Mouse (Mus musculus) right cerebral cortex, adult 2 months (tissue): ENCODE results near the gene Fbrsl1.
A peak's percentile ranks its signal among the peaks of the same experiment; 100 is the strongest.

Source experiments
- DNase-seq, 2 experiments: peaks; one replicate each; pipeline ENCODE4 v3.0.0; 2021 to 2022; ENCODE audit warnings: low spot score in 2 of 2

Fbrsl1 gene

DNA sequence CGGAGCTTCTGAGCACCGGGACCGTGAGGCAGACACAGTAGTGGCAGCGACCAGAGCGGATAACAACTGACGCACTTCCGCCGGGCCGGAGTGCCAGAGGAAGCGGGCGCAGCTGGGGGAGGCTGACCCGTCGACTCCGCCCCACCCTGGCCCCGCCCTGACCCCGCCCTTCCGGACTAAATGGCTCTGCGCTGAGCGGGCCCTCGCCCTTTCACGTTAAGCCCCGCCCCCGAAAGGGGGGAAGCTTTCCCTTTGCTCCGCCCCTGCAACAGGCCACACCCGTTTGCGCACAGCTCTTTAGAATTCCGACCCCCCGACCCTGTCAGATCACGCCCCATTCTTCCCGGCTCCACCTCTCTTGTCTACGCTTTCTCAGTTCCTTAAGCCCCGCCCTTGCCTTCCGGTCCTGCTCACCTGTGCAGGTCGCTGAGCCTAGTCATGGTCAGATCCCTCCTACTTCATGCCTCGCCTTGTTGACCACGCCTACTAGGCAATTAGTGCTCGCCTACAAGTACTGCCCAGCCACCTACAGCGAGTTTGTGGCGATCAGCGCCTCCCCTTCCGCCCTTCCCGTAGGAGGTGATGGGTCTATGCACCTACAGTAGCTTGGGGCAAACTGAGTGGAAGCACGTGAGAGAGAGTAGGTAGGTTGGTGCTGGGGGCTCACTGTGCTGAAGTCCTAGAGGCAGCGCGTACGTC is at the start of gene Fbrsl1:
Gene Fbrsl1, minus strand, starts transcription at position 68 of the 699 bp plus-strand sequence.
- DNase-seq: peak; percentile 91 to 93

DNA sequence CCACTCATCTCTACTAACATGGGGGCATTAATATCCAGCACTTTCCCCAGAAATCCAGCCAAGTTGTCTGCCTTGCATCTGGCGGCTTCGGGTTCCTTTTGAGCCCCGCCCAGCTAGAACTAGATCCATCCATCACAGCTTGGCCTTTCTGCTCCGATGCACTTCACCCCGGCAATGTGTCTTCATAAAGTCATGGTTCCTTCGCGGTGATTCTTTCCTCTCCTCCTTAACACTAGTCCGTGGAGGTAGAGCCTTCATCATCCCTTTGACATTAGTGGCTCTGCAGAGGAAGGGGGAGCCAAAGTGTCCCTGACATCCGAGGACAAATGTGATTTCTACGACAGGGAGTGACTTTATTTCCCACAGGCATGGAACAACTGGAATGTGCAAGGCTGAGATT is 49.8 kb upstream of the Fbrsl1 start:
- no peak for DNase-seq

DNA sequence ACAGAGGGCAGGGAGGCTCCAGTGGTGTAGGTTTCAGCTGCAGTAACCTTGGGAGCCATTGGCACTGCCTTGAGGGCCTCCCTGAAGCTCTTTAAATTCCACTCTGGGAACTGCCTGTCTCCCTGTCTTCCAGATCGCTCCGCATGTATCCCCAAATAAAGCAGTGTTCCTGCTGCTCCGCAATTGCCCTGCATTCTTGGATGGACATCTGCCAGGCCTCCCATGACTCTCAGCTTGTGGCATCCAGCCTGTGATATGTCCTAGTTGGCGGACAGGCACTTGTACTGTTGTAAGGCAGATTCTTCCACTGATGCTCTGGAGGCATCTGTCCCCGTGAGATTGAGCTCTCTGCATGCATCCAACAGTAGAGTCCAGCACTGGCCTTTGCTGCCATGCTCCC is 49.3 kb upstream of the Fbrsl1 start:
- no peak for DNase-seq

DNA sequence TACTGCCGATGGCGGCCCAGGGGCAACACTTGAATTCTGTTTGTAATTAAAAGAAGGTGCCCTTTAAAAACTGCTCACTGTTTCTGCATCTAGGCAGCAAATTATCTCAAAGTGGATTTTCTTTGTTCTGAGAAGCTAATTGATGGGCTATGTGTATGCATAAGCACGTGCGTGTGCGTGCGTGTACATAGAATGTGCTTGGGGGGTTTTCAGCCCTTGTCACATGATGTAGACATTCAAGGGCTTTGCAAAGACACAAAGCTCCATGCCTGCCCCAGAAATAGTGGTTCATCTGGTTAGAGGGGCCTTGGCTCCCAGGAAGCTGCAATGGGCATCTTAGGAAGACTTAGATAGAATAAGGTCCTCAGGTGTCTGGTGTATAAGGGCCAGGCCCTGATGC is 46.7 kb upstream of the Fbrsl1 start:
- no peak for DNase-seq

DNA sequence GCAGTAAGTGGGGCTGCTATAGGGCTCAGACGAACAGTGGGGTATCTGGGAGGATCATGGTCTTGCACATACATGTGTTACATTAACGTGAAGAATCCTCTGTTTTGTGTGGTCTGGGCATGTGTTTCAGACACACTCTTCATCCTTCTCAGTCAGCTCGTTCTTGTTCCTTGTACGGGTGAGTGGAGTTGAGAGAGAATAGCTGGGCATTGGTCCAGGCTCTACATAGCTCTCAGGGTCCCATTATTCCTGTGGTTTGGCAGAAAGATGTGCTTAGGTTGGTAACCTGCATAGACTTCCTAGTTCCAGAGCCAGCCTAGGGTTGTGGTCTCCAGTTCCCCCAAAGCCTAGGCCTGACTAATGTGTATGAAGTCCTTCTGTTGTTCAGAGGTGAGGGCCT is 46.1 kb upstream of the Fbrsl1 start:
- no peak for DNase-seq

DNA sequence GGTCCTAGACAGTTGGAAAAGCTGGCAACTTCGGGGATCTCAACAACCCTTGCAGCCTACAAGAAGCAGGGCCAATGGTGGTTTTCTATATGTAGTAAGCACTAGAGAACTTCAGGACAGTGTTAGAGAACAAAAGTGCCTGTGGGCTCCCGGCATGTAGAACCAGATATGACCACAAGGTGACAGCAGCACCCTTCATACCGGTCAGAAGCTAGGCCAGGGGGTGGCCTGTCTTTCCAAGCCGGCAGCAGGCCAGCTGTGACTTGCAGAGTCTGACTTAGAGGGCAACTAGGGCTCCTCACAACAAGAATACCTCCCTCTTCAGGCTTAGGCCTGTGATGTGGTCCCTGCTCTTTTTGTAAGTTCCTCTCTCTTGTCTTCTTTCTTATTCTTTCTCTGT is 45.5 kb upstream of the Fbrsl1 start:
- peak; percentile 82 to 85 for DNase-seq

DNA sequence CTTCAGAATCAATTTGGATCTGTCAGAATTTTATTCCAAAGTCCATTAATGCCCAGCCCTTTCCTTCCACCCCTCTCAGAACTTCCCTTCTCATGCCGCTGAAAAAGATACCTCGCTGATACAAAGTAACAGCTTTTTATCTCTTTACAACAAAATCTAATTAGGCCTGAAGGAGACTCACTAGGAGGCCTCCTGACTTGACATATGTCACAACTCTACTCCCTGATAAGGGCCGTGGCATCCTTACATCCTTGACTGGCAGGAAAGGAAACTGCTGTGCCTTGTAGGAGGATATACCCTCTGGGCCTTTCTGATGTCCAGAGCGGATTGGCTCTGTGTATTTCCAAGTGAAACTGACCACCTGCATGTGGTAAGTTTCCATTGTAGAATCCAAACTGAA is 41.3 kb upstream of the Fbrsl1 start:
- no peak for DNase-seq

DNA sequence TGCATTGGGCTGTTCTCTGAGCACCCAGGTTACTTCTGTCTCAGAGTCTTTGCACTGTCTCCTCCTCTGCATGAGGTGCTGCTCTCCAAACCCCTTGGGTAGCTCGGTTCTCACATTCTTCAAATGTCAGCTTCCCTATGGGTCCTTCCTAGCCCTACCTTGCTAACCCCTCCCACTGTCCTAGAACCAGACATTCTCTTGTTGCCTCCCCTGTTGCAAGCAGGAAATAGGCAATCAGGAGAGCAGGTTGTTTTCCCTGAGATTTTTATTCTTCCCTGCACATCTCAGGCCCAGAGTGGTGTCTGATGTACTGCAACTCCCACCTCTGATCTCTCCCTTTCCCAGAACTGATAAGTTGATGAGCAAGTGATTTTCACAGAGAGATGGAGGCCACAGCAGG is 39.6 kb upstream of the Fbrsl1 start:
- DNase-seq: no peak

DNA sequence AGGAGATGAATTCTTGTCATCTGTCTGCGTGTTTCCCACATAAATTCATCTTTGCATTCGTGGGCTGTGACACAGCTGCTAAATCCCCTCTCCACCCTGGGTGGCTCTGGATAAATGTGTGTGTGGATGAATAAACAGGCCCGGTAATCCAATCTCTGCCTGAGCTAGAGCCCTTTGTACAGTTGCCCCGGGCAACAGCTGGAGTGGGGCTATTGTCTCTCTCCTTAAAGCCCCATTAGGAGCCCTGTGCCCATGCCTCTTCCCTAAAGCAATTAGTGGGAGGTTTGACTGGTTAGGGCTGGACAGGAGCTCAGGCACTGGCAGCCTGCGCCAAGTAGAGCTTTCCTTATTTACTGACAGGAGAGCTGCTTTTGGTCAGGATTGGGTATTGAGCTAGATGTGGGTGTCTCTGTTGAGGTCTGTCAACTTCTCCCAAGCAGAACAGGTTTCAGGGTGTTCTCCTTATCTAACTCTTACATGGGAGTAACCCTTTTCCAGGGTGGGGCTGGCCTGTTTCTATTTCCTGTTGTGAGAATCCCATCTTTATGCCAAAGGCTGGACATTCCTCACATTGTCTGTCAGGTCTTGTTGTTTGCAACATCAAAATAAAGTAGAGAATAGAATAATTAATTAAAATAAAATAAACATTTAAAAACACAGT is 38.5 kb upstream of the Fbrsl1 start:
- DNase-seq: no peak

DNA sequence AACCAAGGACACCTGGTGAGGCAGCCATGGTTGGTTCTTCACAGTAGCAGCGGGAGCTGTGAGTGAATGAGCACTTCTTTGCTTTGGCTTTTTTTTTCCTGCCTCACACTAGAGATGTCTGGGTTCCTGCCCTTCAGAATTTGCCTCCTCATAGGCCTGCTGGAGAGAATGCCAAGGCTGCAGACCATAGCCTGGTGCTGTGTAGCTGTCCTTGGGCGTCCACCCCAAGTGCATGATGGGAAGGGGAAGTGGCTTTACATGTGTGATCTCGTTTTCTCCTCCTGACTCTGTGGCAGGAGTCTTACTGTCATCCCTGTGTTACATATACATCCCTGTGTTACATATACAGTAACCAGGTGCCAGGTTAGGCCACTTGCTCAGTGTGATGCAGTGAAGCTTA is 36.4 kb upstream of the Fbrsl1 start:
- DNase-seq: no peak

DNA sequence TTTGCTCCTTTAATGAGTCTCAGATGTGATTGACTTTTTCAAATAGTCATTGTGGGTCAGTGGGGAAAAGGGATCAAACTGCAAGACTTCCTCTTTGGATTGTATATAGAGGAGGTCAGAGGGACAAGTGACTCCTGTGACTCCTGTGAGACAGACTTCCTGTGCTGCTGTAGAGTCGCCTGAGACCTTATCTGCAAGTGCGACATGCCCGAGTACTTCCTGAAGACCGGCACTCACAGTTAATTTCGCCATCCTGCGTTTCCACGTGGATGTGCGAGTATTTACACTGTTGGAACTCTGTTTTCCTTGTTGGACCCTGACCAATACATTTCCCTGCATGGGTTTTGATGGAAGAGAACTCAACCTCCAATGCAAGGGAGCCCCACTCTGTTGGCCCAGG is 30.9 kb upstream of the Fbrsl1 start:
- no peak for DNase-seq

DNA sequence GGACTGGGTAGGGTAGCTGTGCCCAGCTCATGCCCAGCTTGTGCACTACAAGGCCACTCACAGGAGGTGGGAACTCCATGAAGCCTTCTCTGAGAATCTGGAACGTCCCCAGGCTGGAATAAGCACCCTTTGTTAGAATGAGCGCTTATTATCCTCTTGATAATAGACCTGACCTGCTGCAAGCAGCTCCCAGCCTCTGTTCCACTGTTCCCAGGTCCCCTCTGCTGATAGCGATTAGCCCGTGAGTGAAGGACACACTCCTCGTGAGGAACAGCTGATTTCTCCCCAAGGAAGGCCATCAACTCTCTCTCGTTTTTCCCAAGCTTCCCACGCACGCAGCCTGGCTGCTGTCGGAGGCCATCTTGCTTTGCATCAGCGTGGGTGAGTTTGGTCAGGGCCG is 25.9 kb upstream of the Fbrsl1 start:
- DNase-seq: no peak

DNA sequence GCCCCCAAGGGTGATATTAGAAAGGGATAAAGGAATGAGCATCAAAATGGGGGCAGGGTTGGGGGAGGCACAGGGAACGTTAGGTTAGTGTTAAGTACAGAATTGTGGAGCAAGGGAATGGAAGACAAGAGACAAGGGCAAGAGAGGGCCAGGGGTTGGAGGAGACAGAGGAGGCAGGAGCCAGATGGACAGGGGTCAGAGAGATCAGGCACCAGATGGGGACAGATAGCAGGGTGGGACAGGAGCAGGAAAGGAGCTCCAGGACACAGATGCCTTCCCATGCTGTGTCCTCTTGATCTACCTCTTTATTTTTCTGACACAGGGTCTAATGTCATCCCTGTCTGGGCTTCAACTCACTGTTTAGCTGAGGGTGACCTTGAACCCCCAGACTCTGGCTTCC is 24.5 kb upstream of the Fbrsl1 start:
- DNase-seq: no peak

DNA sequence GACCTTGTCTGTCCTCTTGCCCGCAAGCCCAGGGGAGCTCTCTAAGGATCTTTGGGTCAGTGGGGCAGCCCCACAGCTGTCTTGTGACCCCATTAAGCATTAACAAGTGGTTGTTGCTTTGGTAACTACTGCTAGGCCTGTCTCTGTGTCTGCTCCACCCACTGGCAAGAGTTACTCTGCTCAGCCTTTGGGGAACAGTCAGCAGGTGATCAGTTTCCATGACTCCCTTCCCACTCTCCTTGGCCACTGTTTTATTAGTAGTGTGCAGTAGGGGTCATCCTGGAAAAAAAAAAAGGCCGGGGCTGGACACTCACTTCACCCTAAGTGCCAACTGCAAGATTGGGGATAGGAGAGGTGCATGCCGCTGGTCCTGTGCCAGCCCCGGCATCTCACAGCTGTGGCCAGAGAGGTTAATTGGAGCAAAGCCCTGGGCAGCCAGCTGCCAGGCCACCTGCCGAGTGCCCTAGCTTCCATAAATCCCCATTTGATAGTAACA is 23.7 kb upstream of the Fbrsl1 start:
- DNase-seq: no peak

DNA sequence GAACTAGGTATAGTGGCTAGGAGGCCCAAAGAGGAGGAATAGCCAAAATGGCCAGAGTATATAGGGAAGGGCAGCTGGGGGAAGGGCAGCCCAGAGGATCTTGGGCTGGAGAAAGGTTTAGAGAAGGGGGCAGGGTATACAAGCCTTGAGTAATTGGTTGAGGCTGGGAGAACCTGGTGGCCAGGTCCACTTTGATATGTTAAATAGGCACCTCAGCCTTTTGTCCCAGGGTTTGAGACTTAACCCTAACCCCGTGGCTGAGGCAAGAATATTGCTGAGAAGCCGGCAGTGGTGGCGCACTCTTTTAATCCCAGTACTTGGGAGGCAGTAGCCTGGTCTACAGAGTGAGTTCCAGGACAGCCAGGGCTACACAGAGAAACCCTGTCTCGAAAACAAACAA is 23.0 kb upstream of the Fbrsl1 start:
- no peak for DNase-seq

DNA sequence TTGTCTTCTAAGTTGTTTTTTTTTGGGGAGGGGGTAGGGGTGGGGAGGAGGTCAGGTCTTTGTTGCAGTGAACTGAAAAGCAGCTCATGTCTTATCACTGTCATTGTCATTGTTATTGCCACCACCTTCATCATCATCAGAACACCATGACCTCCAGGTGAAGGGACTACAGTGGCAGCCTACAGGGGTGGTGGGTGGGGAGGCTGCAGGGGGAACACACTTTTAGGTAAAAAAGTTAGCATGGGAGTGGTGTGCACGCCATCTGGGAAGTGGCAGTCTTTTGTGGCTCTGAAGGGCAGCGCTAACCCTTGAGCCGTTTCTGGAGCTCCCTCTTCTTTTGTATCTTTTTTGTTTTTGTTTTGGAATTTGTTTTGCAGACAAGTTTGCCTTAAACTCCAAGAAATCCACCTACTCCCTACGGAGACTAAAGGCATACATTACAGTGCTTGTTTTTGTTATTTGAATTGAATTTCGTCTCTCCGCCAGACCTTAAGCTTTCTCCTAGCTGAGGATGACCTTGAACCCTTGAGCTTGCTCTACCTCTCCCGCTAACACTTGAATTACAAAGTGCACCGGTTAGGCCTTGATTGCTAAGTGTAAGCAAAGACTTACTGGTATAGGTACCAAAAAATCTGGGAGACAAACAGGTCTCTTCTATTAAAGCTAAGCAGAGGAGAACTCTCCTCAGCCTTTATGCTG is 21.1 kb upstream of the Fbrsl1 start:
- no peak for DNase-seq

DNA sequence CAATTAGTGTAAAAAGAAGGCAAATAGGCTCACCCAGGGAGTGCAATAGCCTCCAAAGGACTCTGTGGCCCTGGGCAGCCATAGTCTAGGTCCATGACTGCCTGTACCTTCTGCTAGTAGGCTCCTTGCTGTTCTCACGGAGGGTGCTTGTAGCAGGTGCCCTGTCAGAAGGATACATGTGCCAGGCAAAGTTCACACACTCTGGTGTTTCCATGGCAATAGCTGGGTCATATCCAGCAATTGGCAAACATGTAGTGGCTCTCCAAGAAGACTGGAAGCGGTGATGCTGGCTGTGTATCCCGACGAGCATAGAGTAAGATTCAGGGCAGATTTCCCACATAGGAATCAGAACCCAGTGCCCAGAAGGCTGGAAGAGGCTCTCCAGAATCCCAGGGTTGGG is 20.0 kb upstream of the Fbrsl1 start:
- no peak for DNase-seq

DNA sequence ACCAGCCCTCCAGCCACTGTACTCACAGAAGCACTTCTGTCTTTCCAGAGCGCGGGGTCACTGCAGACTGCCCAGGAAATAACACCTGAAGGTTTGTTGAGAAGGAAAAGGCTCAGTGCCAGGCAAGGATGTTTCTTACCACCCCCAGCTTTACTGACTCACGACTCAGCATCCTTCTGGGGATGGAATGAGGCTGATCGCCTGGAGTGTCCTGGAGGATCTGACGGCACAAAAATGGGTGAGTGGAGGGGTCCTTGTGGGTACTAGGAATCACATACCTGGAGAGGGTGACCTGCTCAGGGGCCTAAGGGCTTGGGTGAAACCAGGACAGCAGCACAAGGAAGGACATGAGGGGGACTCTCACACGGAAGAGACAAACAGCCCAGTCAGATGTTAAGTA is 19.4 kb upstream of the Fbrsl1 start:
- DNase-seq: no peak

DNA sequence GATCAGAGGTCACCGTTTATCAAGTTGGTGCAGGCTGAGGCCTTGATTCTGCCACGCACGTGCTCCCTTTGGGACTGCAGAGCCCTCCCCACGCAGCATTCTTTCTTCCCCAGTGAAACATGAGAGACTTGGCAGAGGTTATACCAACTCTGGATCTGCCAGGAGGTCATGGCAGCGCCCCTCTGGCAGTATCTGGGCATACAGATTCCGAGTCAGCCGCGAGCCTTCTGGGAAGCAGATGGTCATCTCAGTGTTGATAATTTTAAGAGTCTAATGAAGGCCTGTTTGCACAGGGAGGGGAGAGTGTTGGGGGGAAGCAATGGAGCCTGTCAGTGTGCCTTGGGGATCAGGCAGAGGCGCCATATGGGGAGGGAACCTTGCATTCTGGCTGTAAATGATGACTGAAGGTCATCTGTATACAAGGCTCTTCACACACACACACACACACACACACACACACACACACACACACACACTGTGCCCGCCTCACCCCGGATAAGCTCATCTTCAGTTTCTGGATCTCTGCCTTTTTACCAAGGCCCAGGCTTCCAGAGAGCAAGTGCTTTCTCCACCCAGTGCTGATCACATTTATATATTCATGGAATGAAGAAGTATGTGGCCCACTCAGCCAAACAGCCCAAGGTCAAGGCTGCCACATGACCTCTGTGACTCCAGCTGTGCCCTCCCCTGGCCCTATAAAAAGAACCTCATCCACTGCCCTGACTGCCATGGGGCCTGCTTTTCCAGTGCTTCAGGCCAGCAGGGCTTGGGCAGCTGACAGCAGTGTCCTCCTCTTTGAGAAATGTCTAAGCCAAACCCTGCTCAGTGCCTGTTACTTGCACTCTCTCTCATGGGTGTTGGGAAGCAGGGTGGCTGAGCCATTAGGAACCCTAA is 18.5 kb upstream of the Fbrsl1 start:
- DNase-seq: no peak

DNA sequence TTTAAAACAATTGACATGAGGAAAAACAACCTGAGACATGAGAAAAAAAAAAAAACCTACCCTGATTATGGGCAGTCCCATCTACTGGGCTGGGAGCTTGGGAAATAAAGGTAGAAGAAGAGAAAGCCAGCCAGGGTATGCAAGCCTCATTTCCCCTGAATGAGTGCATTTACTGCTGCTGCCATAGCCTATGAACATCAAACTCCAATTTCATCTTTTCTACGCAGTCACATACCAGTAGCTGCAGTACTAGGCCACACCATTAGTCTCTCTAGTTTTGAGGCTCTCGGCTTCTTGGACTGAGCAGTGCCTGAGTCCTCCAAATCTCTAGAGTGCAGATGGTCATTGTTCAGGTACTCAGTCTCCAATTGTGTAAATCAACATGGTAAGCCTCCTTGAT is 14.3 kb upstream of the Fbrsl1 start:
- DNase-seq: no peak

DNA sequence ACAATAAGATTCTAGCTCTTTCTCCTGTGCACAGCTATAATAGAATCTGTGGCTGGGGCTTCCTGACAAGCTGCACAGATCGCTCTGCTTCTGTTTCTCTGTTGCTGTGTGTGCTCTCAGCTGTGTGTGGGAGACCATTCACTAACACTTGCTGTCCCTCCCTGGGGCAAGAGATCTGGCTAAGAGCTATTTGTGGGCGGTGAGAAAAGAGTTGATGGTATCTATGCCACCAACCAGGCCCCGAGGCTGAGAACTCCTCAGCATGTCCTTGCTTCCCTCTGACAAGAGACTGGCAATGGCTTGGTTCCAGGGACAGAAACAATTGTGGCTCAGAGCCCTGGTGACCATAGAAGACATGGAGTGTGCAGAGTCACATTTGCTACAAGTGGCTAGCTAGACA is 10.6 kb upstream of the Fbrsl1 start:
- peak; percentile 62 to 64 for DNase-seq

DNA sequence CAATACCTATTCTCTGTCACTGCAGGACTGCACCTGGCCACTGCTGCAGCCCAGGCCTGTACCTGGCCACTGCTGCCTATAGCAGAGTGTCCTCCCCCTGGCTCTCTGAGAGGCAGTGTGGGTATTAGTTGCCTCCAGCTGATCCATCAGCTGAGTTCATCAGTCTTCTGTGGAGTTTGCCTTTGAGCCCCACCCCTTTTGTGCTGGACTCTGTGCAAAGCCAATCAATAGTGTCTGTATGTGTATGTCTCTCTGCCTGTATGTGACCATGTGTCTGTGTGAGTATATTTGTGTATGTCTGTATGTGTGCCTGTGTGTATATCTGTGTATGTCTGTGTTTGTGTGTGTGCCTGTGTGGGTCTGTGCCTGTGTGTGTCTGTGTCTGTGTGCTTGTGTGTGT is 7.0 kb upstream of the Fbrsl1 start:
- no peak for DNase-seq
